Mouse (Mus musculus) liver, adult 2 months (tissue): ENCODE results near the gene Usp7.

Experiments
- CTCF ChIP-seq: fragments of 200-500 bp; IDR thresholded peaks from 2 replicates; pipeline ENCODE4 v1.5.1; 2011; ENCODE audit warnings: low read depth, low read length, control low read depth
- POLR2A ChIP-seq: fragments of 200-500 bp; IDR thresholded peaks from 2 replicates; pipeline ENCODE4 v1.6.1; 2011; ENCODE audit warnings: low read length, control low read depth; ENCODE audit not compliant: insufficient read depth; ENCODE audit errors: extremely low read depth

- TF ChIP-seq CTCF = no peak
- TF ChIP-seq POLR2A = no peak
Observed at GRCm38 (mm10) chr16:8761894-8762293, 30.2 kb downstream of the Usp7 start.
